Mouse (Mus musculus) heart, embryonic 14.5 days (tissue): ENCODE data around the gene Ccdc150. TPM values are rescaled to one million over a fixed set of nuclear protein-coding genes. Genes with fewer than 3 reads are reported as not detected.

Experiments used
- ATAC-seq: fragments of 200-750 bp; cut with Nextera tagmentation; 2 replicates; pipeline ENCODE4 v1.8.0; 2017; ENCODE audit warnings: low read depth, moderate TSS enrichment; ENCODE audit not compliant: insufficient number of reproducible peaks, insufficient read depth, low FRiP score
- H3K27ac ChIP-seq, 2 experiments: fragments of 200-500 bp in 1 of 2; fragments of 300-500 bp in 1 of 2; sonication (generic) in 1 of 2; replicated peaks in 1 of 2; 2 replicates each; pipeline ENCODE4 v1.5.1; 2012 to 2014; ENCODE audit warnings: low read depth in 2 of 2, low read length in 2 of 2, control low read depth in 1 of 2, mild to moderate bottlenecking in 1 of 2, mixed read lengths in 1 of 2; ENCODE audit not compliant: control insufficient read depth in 1 of 2, insufficient read depth in 1 of 2
- H3K27me3 ChIP-seq: fragments of 300-500 bp; sonication (generic); 2 replicates; pipeline ENCODE4 v1.6.1; 2014; ENCODE audit warnings: mild to moderate bottlenecking, low read length, control low read depth; ENCODE audit not compliant: control insufficient read depth, insufficient read depth
- H3K36me3 ChIP-seq: fragments of 300-500 bp; sonication (generic); 2 replicates; pipeline ENCODE4 v1.6.1; 2014; ENCODE audit warnings: mild to moderate bottlenecking, control low read depth, low read length, mixed read lengths; ENCODE audit not compliant: control insufficient read depth, insufficient read depth
- H3K4me1 ChIP-seq, 2 experiments: fragments of 200-500 bp in 1 of 2; fragments of 300-500 bp in 1 of 2; sonication (generic) in 1 of 2; 2 replicates each; pipeline ENCODE4 v1.6.1; 2012 to 2014; ENCODE audit warnings: low read length in 2 of 2, control low read depth in 1 of 2, mixed read lengths in 1 of 2; ENCODE audit not compliant: control insufficient read depth in 2 of 2, insufficient read depth in 2 of 2
- H3K4me2 ChIP-seq: fragments of 300-500 bp; sonication (generic); 2 replicates; pipeline ENCODE4 v1.6.1; 2014; ENCODE audit warnings: mild to moderate bottlenecking, low read length
- H3K4me3 ChIP-seq, 2 experiments: fragments of 200-500 bp in 1 of 2; fragments of 300-500 bp in 1 of 2; sonication (generic) in 1 of 2; 2 replicates each; pipeline ENCODE4 v1.5.1; 2012 to 2014; ENCODE audit warnings: low read length in 2 of 2, mild to moderate bottlenecking in 2 of 2, control low read depth in 1 of 2, low read depth in 1 of 2, moderate library complexity in 1 of 2; ENCODE audit not compliant: control insufficient read depth in 1 of 2, insufficient read depth in 1 of 2
- H3K9ac ChIP-seq: fragments of 300-500 bp; sonication (generic); 2 replicates; pipeline ENCODE4 v1.6.1; 2014; ENCODE audit warnings: mild to moderate bottlenecking, low read length
- H3K9me3 ChIP-seq: fragments of 300-500 bp; sonication (generic); 2 replicates; pipeline ENCODE4 v1.6.1; 2016; ENCODE audit warnings: low read length, control low read depth; ENCODE audit not compliant: control insufficient read depth
- WGBS: fragments of 180-500 bp; shearing (Covaris S2); extraction: QIAGEN DNeasy Blood & Tissue Kit; methylation state at CpG from one replicate; pipeline ENCODE4 v1.1.7; 2014; 5-methylcytosine and 5-hydroxymethylcytosine counted together
- polyA plus RNA-seq: library from polyadenylated mRNA; unstranded; fragments of >200 nt; fragmentation: Nextera tagmentation; extraction: Ambion mirVana; gene quantifications from 2 replicates; pipeline ENCODE4 v1.2.1, GENCODE M21; 2014

The Ccdc150 gene
- polyA plus RNA-seq, 1 experiment from 2014 or later = 0.62 TPM

DNA sequence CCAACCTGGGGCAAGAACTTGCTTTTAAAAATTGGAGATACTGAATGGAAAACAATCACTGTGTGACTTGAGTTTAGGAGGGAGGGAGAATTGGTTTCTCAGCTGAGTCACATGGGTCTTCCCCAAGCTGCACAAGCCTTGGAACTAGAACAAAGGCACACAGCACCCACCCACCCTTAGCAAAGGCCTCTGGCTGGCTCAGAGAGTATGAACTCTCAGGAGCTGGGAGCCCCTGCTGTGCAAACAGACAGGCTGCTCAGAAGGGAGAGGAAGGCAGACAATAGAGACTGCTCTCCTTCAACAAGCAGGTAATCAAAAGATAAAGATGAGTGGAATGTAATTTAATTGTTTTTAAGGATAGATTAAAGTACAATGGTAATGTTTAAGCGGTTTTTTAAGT is 133.7 kb downstream of the Ccdc150 start:
- H3K9ac ChIP-seq = no peak overlapping the region
- H3K27me3 ChIP-seq = no peaks in the 10 kb centered on the region
- no peak overlapping the region for H3K4me2 ChIP-seq
- 36% methylated on average over 1 of the region's 1 CpGs for WGBS
- H3K4me3 ChIP-seq = no peak overlapping the region
- no peak overlapping the region for H3K27ac ChIP-seq
- H3K9me3 ChIP-seq = no peaks in the 10 kb centered on the region
- no peaks in the 10 kb centered on the region for H3K4me1 ChIP-seq
- no peaks in the 10 kb centered on the region for H3K36me3 ChIP-seq
- no peak for ATAC-seq

DNA sequence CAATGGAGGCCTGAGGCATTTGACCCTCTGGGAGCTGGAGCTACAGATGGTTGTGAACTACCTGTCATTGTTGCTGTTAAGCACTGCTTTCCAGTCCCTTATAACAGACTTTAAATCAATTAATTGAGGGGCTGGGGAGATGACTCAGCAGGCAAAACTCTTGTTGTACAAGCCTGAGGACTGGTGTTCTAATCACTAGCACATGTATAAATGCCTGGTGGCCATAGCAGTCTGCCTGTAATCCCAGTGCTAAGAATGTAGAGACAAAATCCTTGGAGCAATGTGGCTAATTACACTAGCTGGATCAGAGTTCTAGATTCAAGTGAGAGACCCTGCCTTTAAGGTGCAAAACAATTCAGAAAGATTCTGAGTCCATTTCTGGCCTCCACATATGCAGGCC is 152.3 kb downstream of the Ccdc150 start:
- Histone ChIP-seq H3K9ac (no peak overlapping the region), H3K27me3 (no peaks in the 10 kb centered on the region), H3K4me1 (peaks cover 2 to 5% of the 10 kb centered on the region in 2 experiments; a peak in 3 of 4 replicates), H3K36me3 (peaks cover 74% of the 10 kb centered on the region), H3K4me2 (no peak overlapping the region), H3K27ac (no peak overlapping the region), H3K4me3 (no peak overlapping the region), H3K9me3 (no peaks in the 10 kb centered on the region)
- no peak for ATAC-seq

Other genes starting within 250 kb of the Ccdc150 start
- 5.1 and 5.7 TPM in 2 replicates for gene Hecw2, start 55.5 kb upstream of the Ccdc150 start, polyA plus RNA-seq
- 18.4 and 18.5 TPM in 2 replicates for gene Gtf3c3, start 188.3 kb downstream of the Ccdc150 start, polyA plus RNA-seq